Mouse (Mus musculus) kidney, adult 2 months (tissue): ENCODE measurements at regions not wholly inside any gene's neighbourhood (a gene's known extent, or its start where the extent isn't known, plus 50 kb on each side); places are given as distances from the start of the nearest gene placed in this dataset.

Source experiments
- CTCF ChIP-seq: fragments of 200-500 bp; conservative IDR thresholded peaks from 2 replicates; pipeline ENCODE4 v1.5.1; 2011; ENCODE audit warnings: low read depth, mild to moderate bottlenecking, control low read depth, low read length, moderate library complexity, mixed read lengths; ENCODE audit not compliant: insufficient read depth, insufficient read length
- POLR2A ChIP-seq: fragments of 200-500 bp; IDR thresholded peaks from one replicate; pipeline ENCODE4 v1.6.1; 2011; ENCODE audit warnings: low read depth, low read length, control low read depth

GRCm38 (mm10) chr13:38875923-38876322, 84.8 kb downstream of the Slc35b3 start:
- TF ChIP-seq CTCF (no peak), POLR2A (no peak)
